Mouse (Mus musculus) bone marrow, adult 2 months (tissue): ENCODE data around the gene Lrrc58.

Source experiments
- CTCF ChIP-seq: fragments of 200-500 bp; IDR thresholded peaks from 2 replicates; pipeline ENCODE4 v1.5.1; 2011; ENCODE audit warnings: low read length, control low read depth; ENCODE audit not compliant: control insufficient read depth, insufficient read depth
- POLR2A ChIP-seq: fragments of 200-500 bp; IDR thresholded peaks from 2 replicates; pipeline ENCODE4 v1.6.1; 2011; ENCODE audit warnings: low read depth, mild to moderate bottlenecking, control low read depth, low read length, borderline replicate concordance; ENCODE audit not compliant: control insufficient read depth

DNA sequence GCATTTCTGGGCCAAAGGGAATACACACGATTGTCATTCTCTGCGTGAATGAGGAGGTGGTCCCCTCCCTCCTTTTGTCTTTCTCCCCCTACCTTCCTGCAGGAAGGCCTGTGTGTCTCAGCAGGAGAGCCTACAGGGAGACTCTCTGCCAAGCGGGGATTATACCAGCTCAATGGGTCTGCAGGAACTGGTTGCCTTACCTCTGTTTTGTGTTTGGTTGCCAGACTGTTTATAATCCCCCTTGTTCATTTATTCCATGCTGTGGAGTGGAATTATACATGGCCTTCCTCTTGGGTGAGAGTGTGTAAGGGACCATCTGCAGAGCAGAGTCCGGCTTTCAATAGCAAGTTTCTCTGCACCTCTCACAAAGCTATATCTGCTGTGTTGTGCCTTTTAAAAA lies 58.9 kb downstream of the Lrrc58 start:
- TF ChIP-seq POLR2A (no peak), CTCF (no peak)
